Mouse (Mus musculus) layer of hippocampus, postnatal 10 days (tissue): Measurements from ENCODE around the gene Aldh1l2. TPM values are rescaled to one million over a fixed set of nuclear protein-coding genes. Genes with fewer than 3 reads are reported as not detected.

ENCODE experiments used
- DNase-seq, 2 experiments: peaks; one replicate each; pipeline ENCODE4 v3.0.0; 2021; ENCODE audit warnings: low spot score in 2 of 2
- total RNA-seq, 2 experiments: library from RNA; stranded (reverse); gene quantifications; 2 replicates each; pipeline ENCODE4 v1.2.3; 2021

The Aldh1l2 gene
- total RNA-seq, 2 experiments from 2014 or later, result 8.4 to 8.9 TPM

GRCm38 (mm10) chr10:83475226-83475625 lies 58.7 kb downstream of the Aldh1l2 start:
- DNase-seq, result no peak

DNA sequence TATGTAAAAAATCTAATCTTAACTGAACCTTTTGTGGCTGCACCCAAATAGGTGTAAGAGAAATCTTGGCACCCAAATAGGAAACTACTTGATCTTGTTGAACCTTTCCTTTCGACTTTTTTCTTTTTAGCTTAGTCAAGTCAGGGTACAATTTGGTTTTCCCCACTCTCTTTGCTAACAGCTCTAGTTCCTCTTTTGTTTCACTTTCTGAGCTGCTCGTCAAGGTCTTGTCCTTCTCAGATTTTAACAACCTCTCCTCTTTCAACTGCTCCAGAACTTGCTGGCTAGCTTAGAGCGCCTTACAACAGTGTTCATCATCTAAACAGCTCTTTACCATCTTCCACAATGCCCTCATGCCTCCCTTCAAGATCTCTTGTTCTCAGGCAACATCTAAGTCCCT lies 76.4 kb downstream of the Aldh1l2 start:
- no peak for DNase-seq

DNA sequence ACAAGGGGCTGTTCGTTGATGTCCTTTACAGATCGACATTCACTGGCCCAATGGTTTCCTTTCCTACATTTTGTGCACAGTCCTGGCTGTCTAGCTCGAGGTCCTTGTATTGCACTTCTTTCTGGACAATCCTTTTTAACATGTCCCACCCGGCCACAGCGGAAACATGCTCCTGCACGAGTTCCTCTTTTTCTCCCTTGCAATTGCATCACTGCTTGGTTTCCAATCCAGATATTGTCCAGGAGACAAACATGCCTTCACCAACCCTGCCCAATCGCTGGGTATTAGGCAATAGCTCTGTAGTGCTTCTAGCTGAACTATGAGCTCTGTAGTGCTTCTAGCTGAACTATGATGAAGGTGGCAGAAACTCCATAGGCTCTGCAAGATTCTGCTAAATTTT lies 85.4 kb downstream of the Aldh1l2 start:
- no peak for DNase-seq

Other genes with a start within 250 kb of the Aldh1l2 start
- 10 to 100 TPM; 35.4 to 43.7 TPM for gene Slc41a2, start 196.3 kb downstream of the Aldh1l2 start, total RNA-seq
- gene D10Wsu102e, start 173.9 kb downstream of the Aldh1l2 start, total RNA-seq, result 1 to 10 TPM; 2.7 to 3.1 TPM
- 10 to 100 TPM; 24.5 to 24.8 TPM for gene Washc4, start 9.6 kb upstream of the Aldh1l2 start, total RNA-seq
- 10 to 100 TPM; 52.4 to 54.2 TPM for gene Appl2, start 114.6 kb upstream of the Aldh1l2 start, total RNA-seq
- gene 1500009L16Rik, start 188.7 kb upstream of the Aldh1l2 start, total RNA-seq, result 10 to 100 TPM; 38.5 to 43.8 TPM